Mouse (Mus musculus): Measurements from ENCODE around the gene March7. TPM values are rescaled to one million over a fixed set of nuclear protein-coding genes. Genes with fewer than 3 reads are reported as not detected.

Gene March7
- polyA plus RNA-seq, 1 experiment, result 57.3 TPM

- no peak for DNase-seq (ENCODE audit: low spot score)
These were observed 75.5 kb downstream of the March7 start for GRCm38 (mm10) chr2:60285107-60285617.

DNA sequence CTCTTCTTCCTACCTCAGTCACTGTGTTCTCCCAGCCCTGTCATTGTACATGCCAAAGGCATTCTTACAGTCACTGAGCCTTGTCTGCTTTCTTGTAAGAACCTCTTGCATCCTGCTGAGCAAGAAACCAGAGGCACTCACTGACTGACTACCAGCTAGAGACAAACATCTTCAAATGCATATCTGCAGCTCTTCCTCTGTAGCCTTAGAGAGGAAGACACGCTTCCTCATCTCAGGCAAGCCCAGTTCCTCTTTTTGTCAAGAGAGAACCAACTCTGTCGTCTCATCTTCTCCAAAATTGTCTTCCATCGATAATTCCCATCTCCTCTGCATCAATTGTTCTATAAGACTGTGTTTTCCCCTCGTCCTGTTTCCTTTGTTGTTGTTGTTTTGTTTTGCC lies 78.9 kb downstream of the March7 start:
- DNase-seq (ENCODE audit: low spot score), result no peak

DNA sequence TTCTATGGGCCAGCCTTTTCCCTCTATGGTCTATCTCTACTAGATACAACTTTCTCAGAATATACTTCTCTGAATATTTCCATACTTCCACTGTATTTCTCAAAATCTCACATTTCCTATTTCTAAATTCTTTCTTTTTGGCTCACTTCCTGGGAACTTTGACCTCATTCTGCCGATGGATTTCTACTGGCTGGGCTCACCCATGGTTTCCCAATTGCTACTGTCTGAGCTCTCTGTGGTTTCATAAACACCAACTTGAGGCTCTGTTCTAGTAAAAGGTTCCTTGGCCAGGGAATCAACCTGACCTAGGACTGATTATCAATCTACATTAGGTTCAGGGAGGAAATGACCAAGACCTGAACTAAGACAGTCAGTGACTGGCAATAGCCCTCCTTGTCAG lies 79.8 kb downstream of the March7 start:
- no peak for DNase-seq (ENCODE audit: low spot score)

DNA sequence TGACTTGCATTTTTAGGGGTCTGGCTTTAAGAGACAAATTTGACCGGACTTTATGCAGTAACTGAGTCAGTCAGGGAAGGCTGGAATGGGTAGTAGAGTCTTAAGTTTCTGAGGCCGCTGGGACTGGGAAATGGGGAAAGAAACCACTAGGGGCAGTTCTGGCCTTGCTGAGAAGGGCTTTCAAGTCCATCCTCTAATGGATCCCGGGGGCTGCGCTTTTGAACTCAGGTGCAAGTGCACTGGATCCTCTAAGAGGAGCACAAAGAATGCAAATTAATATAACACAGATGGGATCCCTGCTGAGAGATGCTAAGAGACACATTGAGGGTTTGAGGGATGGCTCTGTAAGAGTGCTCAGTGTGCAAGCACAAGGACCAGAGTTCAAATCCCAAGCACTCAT lies 81.7 kb downstream of the March7 start:
- DNase-seq (ENCODE audit: low spot score), result no peak

- no peak for DNase-seq (ENCODE audit: low spot score)
These were observed 88.6 kb downstream of the March7 start for GRCm38 (mm10) chr2:60298266-60298665.

DNA sequence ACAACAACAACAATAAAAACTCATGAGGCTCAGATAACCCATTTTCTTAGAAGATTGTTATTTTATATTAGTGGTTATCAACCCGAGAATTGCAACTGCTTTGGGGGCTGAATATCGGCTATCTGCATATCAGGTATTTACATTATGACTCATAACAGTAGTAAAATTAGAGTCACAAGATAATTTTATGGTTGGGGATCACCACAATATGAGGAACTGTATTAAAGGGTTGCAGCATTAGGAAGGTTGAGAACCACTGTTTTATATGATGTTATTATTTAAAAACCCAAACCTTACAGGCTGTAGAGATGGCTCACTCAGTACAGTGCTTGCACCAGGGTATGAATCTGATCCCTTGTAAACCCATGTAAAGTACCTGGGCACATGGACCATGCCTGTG lies 89.6 kb downstream of the March7 start:
- no peak for DNase-seq (ENCODE audit: low spot score)

Other genes with a start within 250 kb of the March7 start
- 28.8 and 33.9 TPM in 2 replicates for gene Baz2b, start within 50 bp of the March7 start, polyA plus RNA-seq (2012; rRNA removed)
- 69.2 and 71.6 TPM in 2 replicates for gene Cd302, start 74.6 kb downstream of the March7 start, polyA plus RNA-seq (2012; rRNA removed)
- gene Ly75, start 173.4 kb downstream of the March7 start, polyA plus RNA-seq (2012; rRNA removed), result 1.1 and 1.2 TPM in 2 replicates

Measured in urinary bladder, adult 2 months (tissue).